11 mouse cellular contexts compared by ENCODE assay signal in genomic region chr5:125095525-125096175, GRCm38 (mm10).
DNase-seq lines count a peak whose midpoint lies in the region; ATAC-seq lines count a peak whose summit lies in the region.
"Had no signal": no experiment of that assay in that cellular context is flagged by ENCODE, and none has a peak within 500 bp of the region (broad histone marks: within the 10 kb centered on the region; RNA-seq: fewer than 3 reads in every experiment).

No protein-coding gene starts in this region.

- H3K36me3 ChIP-seq in heart, embryonic 13.5 days, result peaks cover 86% of the 10 kb centered on the region
- H3K36me3 ChIP-seq in hindbrain, embryonic 13.5 days, result peaks cover 51% of the 10 kb centered on the region
- peaks cover 59% of the 10 kb centered on the region for H3K36me3 ChIP-seq in midbrain, embryonic 12.5 days

- H3K4me3 ChIP-seq in heart, embryonic 13.5 days, result no peak overlapping the region
- no peak overlapping the region for H3K4me3 ChIP-seq in hindbrain, embryonic 13.5 days
- no peak overlapping the region for H3K4me3 ChIP-seq in midbrain, embryonic 12.5 days

- no peak for DNase-seq in heart, postnatal 36 days
- peak; percentile 71 for DNase-seq in NIH3T3 (ENCODE audit: low read depth)
- DNase-seq in cerebellum, adult 18-20 months, result no peak
- no peak for DNase-seq in layer of hippocampus, postnatal 14 days (ENCODE audit: low spot score in 2 of 2)
- DNase-seq in left cerebral cortex, postnatal 36 days (ENCODE audit: low spot score in 2 of 2), result no peak
- DNase-seq: adrenal gland, postnatal 36 days; cerebellum, postnatal 10 days; right cerebral cortex, postnatal 25 days had no signal

- peak overlapping the region; percentile 34 for H3K27ac ChIP-seq in heart, embryonic 13.5 days (replicated peaks)
- H3K27ac ChIP-seq in hindbrain, embryonic 13.5 days, result peak overlapping the region; percentile 81
- peak overlapping the region; percentile 21 for H3K27ac ChIP-seq in midbrain, embryonic 12.5 days (replicated peaks)

- intact Hi-C loops in heart, postnatal 36 days (cut with DNase I), result no loop called here
- intact Hi-C loops in left cerebral cortex, postnatal 36 days (cut with DNase I), result no loop called here

- peak overlapping the region; percentile 19; the same call in 1 of the 2 replicates for H3K9ac ChIP-seq in heart, embryonic 13.5 days
- H3K9ac ChIP-seq in hindbrain, embryonic 13.5 days, result peak overlapping the region; percentile 5; the same call in 1 of the 2 replicates
- no peak overlapping the region for H3K9ac ChIP-seq in midbrain, embryonic 12.5 days (replicated peaks)

- H3K4me2 ChIP-seq in heart, embryonic 13.5 days, result no peak overlapping the region
- H3K4me2 ChIP-seq in hindbrain, embryonic 13.5 days, result no peak overlapping the region
- H3K4me2 ChIP-seq in midbrain, embryonic 12.5 days (replicated peaks), result no peak overlapping the region

- no peaks in the 10 kb centered on the region for H3K27me3 ChIP-seq in heart, embryonic 13.5 days (replicated peaks)
- H3K27me3 ChIP-seq in hindbrain, embryonic 13.5 days, result no peaks in the 10 kb centered on the region
- H3K27me3 ChIP-seq in midbrain, embryonic 12.5 days, result no peaks in the 10 kb centered on the region

- 55% methylated on average over 14 of the region's 14 CpGs for WGBS in heart, embryonic 13.5 days
- 60% methylated on average over 14 of the region's 14 CpGs for WGBS in hindbrain, embryonic 13.5 days
- 84% methylated on average over 14 of the region's 14 CpGs for WGBS in midbrain, embryonic 12.5 days

- H3K9me3 ChIP-seq in heart, embryonic 13.5 days, result no peaks in the 10 kb centered on the region
- no peaks in the 10 kb centered on the region for H3K9me3 ChIP-seq in hindbrain, embryonic 13.5 days
- H3K9me3 ChIP-seq in midbrain, embryonic 12.5 days, result no peaks in the 10 kb centered on the region

- H3K4me1 ChIP-seq in heart, embryonic 13.5 days, result peaks cover 55% of the 10 kb centered on the region
- peaks cover 50% of the 10 kb centered on the region for H3K4me1 ChIP-seq in hindbrain, embryonic 13.5 days (replicated peaks)
- H3K4me1 ChIP-seq in midbrain, embryonic 12.5 days, result peaks cover 8% of the 10 kb centered on the region; the same call in 1 of the 2 replicates

- ATAC-seq in heart, embryonic 13.5 days (ENCODE audit: extremely low read depth, insufficient number of reproducible peaks, low FRiP score, low TSS enrichment), result no peak
- no peak for ATAC-seq in hindbrain, embryonic 13.5 days (ENCODE audit: low FRiP score)
- ATAC-seq in midbrain, embryonic 12.5 days (ENCODE audit: low FRiP score, low read depth), result no peak

Comparison
In these comparisons a context has a peak if more than half of its experiments do, and no peak if none do; other contexts are left out.
1. H3K27ac ChIP-seq: peak in every context shown above with its lines; median percentile 81 in hindbrain, embryonic 13.5 days; 34 in heart, embryonic 13.5 days; 21 in midbrain, embryonic 12.5 days.